Mouse (Mus musculus): ENCODE measurements around the gene Ptprn2. TPM values are rescaled to one million over a fixed set of nuclear protein-coding genes. Genes with fewer than 3 reads are reported as not detected.

Ptprn2 gene
- polyA plus RNA-seq, 1 experiment from 2014 or later, result 24.7 TPM

DNA sequence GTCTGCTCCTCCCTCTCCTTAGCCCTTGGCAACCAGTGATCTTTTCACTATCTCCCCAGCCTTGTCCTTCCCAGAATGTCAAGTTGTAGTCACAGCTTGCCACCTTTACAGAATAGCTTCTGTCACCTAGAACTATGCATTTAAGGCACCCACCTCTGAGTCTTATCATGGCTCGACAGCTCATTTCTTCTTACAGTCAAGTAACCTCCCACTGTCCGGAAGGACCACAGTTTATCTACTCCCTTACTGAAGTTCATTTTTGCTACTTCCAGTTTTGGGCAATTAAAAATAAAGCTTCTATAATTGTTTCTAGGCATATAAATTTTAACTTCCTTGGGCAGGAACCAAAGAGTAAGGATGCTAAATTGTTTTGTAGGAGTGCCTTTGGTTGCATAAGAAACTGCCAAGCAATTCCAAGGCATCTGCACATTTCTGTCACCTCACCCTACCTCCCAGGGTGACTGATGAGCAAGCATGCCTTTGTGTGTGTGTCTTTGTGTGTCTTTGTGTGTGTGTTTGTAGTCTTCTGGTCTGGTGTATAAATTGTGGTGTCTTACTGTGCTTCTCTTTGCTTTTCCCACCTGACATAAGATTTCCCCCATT, 516.1 kb downstream of the Ptprn2 start:
- Histone ChIP-seq H3K27me3 (ENCODE audit: control insufficient read depth, insufficient read depth, low read length) (no peaks in the 10 kb centered on the region), H3K4me3 (ENCODE audit: low read depth, low read length) (no peak overlapping the region), H3K9ac (replicated peaks; ENCODE audit: low read depth, low read length) (no peak overlapping the region), H3K36me3 (ENCODE audit: control insufficient read depth, insufficient read depth, low read length) (no peaks in the 10 kb centered on the region), H3K4me1 (ENCODE audit: control insufficient read depth, insufficient read depth, low read length) (no peaks in the 10 kb centered on the region), H3K27ac (ENCODE audit: low read depth, low read length) (no peak overlapping the region), H3K9me3 (ENCODE audit: control insufficient read depth, low read length) (no peaks in the 10 kb centered on the region), H3K4me2 (ENCODE audit: low read depth, low read length) (no peak overlapping the region)
- no peak for ATAC-seq (ENCODE audit: low read depth)
- WGBS, result 88% methylated on average over 2 of the region's 2 CpGs

DNA sequence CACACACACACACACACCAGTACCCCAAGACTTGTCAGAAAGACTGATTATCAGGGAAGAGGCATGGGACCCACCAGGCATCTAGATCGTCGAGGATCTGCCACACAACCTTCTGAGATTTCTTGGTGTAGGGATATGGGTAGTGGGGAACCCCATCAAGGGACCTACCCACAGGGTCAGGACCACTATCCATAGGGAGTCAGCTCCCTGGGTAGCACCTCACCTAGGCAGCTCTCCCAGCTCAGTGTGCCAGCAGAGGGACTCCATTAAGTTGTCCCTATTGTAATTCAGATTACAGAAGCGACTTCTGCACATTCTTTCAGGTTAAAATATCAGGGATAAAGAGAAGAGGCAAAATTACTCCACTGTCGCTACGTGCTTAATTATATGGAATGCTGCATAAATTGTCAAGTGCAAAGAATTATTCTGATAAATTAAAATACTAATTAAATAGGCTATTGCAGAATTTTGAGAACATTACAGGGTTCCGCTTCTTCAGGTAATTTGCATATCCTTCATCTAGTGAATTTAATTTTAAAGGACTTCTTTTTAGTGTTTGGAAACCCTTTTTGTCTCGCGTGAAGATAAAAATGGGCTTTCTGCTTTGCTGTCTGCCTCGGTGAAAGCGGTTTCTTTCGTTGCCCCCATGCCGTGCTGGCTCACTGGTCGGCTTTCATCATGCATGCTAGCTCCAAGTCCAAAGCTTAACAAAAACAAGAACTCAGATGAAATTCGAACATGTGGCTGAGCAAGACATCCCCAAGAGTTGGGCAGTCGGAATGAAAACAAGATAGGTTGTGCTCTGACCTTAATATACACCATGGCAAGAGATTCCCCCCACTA, 531.5 kb downstream of the Ptprn2 start:
- H3K4me1 ChIP-seq (ENCODE audit: control insufficient read depth, insufficient read depth, low read length), result no peaks in the 10 kb centered on the region
- H3K9me3 ChIP-seq (ENCODE audit: control insufficient read depth, low read length), result no peaks in the 10 kb centered on the region
- no peaks in the 10 kb centered on the region for H3K27me3 ChIP-seq (ENCODE audit: control insufficient read depth, insufficient read depth, low read length)
- WGBS, result 62% methylated on average over 15 of the region's 15 CpGs
- H3K4me3 ChIP-seq (ENCODE audit: low read depth, low read length), result no peak overlapping the region
- no peak overlapping the region for H3K4me2 ChIP-seq (ENCODE audit: low read depth, low read length)
- ATAC-seq (ENCODE audit: low read depth), result no peak
- H3K9ac ChIP-seq (replicated peaks; ENCODE audit: low read depth, low read length), result no peak overlapping the region
- H3K27ac ChIP-seq (ENCODE audit: low read depth, low read length), result no peak overlapping the region
- H3K36me3 ChIP-seq (ENCODE audit: control insufficient read depth, insufficient read depth, low read length), result no peaks in the 10 kb centered on the region

DNA sequence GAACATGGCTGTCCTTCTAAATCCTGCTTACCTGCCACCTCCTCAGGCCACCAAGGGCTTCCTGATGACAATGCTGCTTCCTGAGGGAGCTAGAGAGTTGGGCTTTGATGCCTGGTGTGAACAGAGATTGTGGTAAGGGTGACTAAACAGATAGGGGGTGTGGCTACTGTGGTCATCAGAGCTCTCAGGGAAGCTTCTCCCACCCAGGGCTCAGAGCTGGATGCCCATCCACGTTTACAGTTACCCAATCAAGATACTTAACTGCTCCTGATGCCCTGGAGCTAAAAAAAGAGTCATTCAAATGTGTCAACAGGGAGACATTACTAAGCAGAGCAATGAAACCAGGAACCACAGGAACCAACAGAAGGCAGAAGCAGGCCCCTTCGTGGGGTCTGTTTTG, 532.4 kb downstream of the Ptprn2 start:
- 16% methylated on average over 2 of the region's 2 CpGs for WGBS
- no peak overlapping the region for H3K27ac ChIP-seq (ENCODE audit: low read depth, low read length)
- no peak overlapping the region for H3K4me2 ChIP-seq (ENCODE audit: low read depth, low read length)
- H3K9me3 ChIP-seq (ENCODE audit: control insufficient read depth, low read length), result no peaks in the 10 kb centered on the region
- no peaks in the 10 kb centered on the region for H3K4me1 ChIP-seq (ENCODE audit: control insufficient read depth, insufficient read depth, low read length)
- H3K4me3 ChIP-seq (ENCODE audit: low read depth, low read length), result no peak overlapping the region
- no peaks in the 10 kb centered on the region for H3K27me3 ChIP-seq (ENCODE audit: control insufficient read depth, insufficient read depth, low read length)
- ATAC-seq (ENCODE audit: low read depth), result no peak
- no peaks in the 10 kb centered on the region for H3K36me3 ChIP-seq (ENCODE audit: control insufficient read depth, insufficient read depth, low read length)
- no peak overlapping the region for H3K9ac ChIP-seq (replicated peaks; ENCODE audit: low read depth, low read length)

DNA sequence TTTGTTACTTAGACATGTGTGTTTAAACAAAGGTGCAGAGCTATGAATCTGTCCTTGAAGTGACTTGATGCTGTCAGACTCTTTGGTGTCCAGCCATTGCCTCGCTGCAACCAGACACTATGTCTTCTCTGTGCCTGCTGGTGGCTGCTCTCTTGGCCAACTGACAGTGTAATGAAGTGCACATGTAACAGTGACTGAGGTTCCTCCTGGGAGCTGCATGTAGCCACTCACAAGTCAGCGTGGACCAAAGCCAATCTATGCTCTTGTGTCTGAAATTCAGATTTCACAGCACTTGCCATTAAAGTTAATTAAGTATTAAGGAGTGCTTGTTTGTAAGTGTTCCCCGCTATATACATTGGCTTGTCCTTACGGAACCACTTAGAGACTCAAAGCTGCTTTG, 537.7 kb downstream of the Ptprn2 start:
- no peak overlapping the region for H3K9ac ChIP-seq (replicated peaks; ENCODE audit: low read depth, low read length)
- H3K4me3 ChIP-seq (ENCODE audit: low read depth, low read length), result no peak overlapping the region
- no peaks in the 10 kb centered on the region for H3K27me3 ChIP-seq (ENCODE audit: control insufficient read depth, insufficient read depth, low read length)
- 65% methylated on average over 4 of the region's 4 CpGs for WGBS
- H3K4me1 ChIP-seq (ENCODE audit: control insufficient read depth, insufficient read depth, low read length), result peaks cover under 1% of the 10 kb centered on the region; the same call in 1 of the 2 replicates
- no peak overlapping the region for H3K4me2 ChIP-seq (ENCODE audit: low read depth, low read length)
- peak; percentile 54; the same call in 1 of the 2 replicates for ATAC-seq (ENCODE audit: low read depth)
- no peaks in the 10 kb centered on the region for H3K9me3 ChIP-seq (ENCODE audit: control insufficient read depth, low read length)
- no peak overlapping the region for H3K27ac ChIP-seq (ENCODE audit: low read depth, low read length)
- H3K36me3 ChIP-seq (ENCODE audit: control insufficient read depth, insufficient read depth, low read length), result no peaks in the 10 kb centered on the region

DNA sequence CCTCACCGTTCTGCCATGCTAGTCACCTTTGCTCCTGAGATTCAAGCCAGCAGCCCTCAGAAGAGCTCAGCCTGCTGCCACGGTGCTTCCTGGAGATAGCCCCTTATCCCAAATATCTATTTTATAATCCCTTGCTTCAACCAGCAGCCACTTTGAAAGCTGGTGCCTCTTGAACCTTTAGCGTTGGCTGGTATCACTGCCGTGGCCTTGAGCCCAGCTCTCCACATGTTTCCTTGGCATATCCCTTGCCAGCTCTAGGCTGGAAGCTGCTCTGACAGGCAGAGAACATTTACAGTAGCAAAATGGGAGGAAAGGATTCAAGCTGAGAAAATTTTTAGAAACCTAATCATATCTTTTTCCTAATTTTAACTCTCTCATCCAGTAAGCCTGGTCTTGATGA, 539.4 kb downstream of the Ptprn2 start:
- Histone ChIP-seq H3K4me2 (ENCODE audit: low read depth, low read length) (no peak overlapping the region), H3K4me1 (ENCODE audit: control insufficient read depth, insufficient read depth, low read length) (peaks cover 4% of the 10 kb centered on the region; the same call in 1 of the 2 replicates), H3K27me3 (ENCODE audit: control insufficient read depth, insufficient read depth, low read length) (no peaks in the 10 kb centered on the region), H3K36me3 (ENCODE audit: control insufficient read depth, insufficient read depth, low read length) (no peaks in the 10 kb centered on the region), H3K9me3 (ENCODE audit: control insufficient read depth, low read length) (no peaks in the 10 kb centered on the region), H3K9ac (replicated peaks; ENCODE audit: low read depth, low read length) (no peak overlapping the region), H3K4me3 (ENCODE audit: low read depth, low read length) (no peak overlapping the region), H3K27ac (ENCODE audit: low read depth, low read length) (no peak overlapping the region)
- WGBS, result 87% methylated on average over 4 of the region's 4 CpGs
- no peak for ATAC-seq (ENCODE audit: low read depth)

DNA sequence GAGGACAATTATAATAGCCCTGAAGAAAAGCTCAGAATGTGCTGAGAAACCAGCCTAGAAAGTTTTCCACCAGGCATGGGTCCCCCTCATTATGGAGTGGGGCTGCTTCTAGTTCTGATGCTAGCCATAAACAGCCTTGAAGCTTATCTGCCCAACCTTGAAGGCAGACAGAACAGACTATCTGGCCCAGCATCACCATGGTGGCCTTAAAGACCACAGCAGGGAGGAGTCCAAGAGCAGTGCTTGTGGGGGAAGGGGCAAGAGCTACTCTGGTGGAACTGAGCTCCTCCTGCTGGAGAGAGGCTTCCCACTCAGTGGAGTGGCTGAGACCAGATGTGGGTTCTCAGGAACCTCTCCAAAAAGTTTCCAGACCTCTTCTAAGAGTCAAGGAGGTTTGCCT, 540.2 kb downstream of the Ptprn2 start:
- H3K27ac ChIP-seq (ENCODE audit: low read depth, low read length), result no peak overlapping the region
- H3K4me1 ChIP-seq (ENCODE audit: control insufficient read depth, insufficient read depth, low read length), result peaks cover 4% of the 10 kb centered on the region; the same call in 1 of the 2 replicates
- no peak for ATAC-seq (ENCODE audit: low read depth)
- no peaks in the 10 kb centered on the region for H3K9me3 ChIP-seq (ENCODE audit: control insufficient read depth, low read length)
- no peaks in the 10 kb centered on the region for H3K27me3 ChIP-seq (ENCODE audit: control insufficient read depth, insufficient read depth, low read length)
- no peak overlapping the region for H3K9ac ChIP-seq (replicated peaks; ENCODE audit: low read depth, low read length)
- H3K4me3 ChIP-seq (ENCODE audit: low read depth, low read length), result no peak overlapping the region
- H3K4me2 ChIP-seq (ENCODE audit: low read depth, low read length), result no peak overlapping the region
- H3K36me3 ChIP-seq (ENCODE audit: control insufficient read depth, insufficient read depth, low read length), result no peaks in the 10 kb centered on the region

DNA sequence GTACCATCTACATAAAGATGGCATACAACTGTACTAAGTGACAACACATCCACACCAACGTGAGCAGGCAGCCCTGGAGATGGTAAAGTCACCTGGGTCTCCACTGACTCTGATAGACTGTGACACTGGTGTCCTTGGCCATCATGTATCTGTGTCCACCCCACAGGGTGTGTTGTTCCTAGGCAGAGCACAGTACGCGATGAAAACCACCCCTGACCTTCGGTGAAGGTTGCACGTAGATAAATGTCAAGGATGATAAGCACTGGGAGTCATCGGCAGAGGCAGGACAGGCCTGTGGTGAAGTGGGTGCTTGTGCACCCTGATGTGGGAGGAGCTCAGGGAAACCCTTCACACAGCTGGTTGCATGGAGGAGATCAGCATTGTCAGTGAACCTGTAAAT, 541.8 kb downstream of the Ptprn2 start:
- 93% methylated on average over 6 of the region's 6 CpGs for WGBS
- ATAC-seq (ENCODE audit: low read depth), result no peak
- H3K9me3 ChIP-seq (ENCODE audit: control insufficient read depth, low read length), result no peaks in the 10 kb centered on the region
- H3K36me3 ChIP-seq (ENCODE audit: control insufficient read depth, insufficient read depth, low read length), result no peaks in the 10 kb centered on the region
- H3K27ac ChIP-seq (ENCODE audit: low read depth, low read length), result no peak overlapping the region
- H3K27me3 ChIP-seq (ENCODE audit: control insufficient read depth, insufficient read depth, low read length), result no peaks in the 10 kb centered on the region
- H3K9ac ChIP-seq (replicated peaks; ENCODE audit: low read depth, low read length), result no peak overlapping the region
- H3K4me2 ChIP-seq (ENCODE audit: low read depth, low read length), result no peak overlapping the region
- H3K4me1 ChIP-seq (ENCODE audit: control insufficient read depth, insufficient read depth, low read length), result peaks cover 4% of the 10 kb centered on the region; the same call in 1 of the 2 replicates
- no peak overlapping the region for H3K4me3 ChIP-seq (ENCODE audit: low read depth, low read length)

DNA sequence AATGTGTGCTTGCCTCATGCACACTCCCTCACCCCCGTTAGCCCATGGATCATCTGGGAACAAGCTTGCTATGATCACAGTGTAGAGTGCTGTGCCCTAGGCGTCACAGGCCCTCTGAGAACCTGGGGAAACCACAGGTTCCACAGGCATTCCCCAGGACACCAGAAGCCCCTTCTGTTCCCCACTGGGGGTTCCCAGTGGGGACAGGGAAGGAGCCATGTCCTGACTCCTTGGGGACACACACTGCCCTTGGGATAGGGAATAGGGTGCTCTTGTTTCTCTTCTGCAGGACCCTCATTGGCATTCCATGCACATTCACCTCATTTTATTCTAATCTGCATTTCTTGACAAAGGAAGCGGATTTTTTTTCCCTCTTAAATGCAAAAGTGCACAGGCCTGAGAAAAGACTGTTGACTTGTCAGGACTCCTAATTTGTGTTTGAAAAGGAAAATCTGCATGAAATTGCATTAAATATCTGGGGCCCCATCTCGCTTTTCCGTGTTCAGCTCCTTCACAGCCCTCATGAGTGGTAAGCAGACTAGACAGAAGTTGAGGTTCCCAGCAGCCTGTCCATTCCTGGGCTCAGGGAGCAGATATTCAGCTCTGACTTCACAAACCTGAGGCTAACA, 542.9 kb downstream of the Ptprn2 start:
- H3K9ac ChIP-seq (replicated peaks; ENCODE audit: low read depth, low read length), result no peak overlapping the region
- H3K9me3 ChIP-seq (ENCODE audit: control insufficient read depth, low read length), result no peaks in the 10 kb centered on the region
- no peak overlapping the region for H3K4me2 ChIP-seq (ENCODE audit: low read depth, low read length)
- no peak overlapping the region for H3K27ac ChIP-seq (ENCODE audit: low read depth, low read length)
- H3K4me3 ChIP-seq (ENCODE audit: low read depth, low read length), result no peak overlapping the region
- peaks cover 4% of the 10 kb centered on the region; the same call in 1 of the 2 replicates for H3K4me1 ChIP-seq (ENCODE audit: control insufficient read depth, insufficient read depth, low read length)
- 0 out of 2 replicates have a peak, but pooled peaks have one; percentile 42 for ATAC-seq (ENCODE audit: low read depth)
- H3K36me3 ChIP-seq (ENCODE audit: control insufficient read depth, insufficient read depth, low read length), result no peaks in the 10 kb centered on the region
- H3K27me3 ChIP-seq (ENCODE audit: control insufficient read depth, insufficient read depth, low read length), result no peaks in the 10 kb centered on the region
- WGBS, result 42% methylated on average over 5 of the region's 5 CpGs

DNA sequence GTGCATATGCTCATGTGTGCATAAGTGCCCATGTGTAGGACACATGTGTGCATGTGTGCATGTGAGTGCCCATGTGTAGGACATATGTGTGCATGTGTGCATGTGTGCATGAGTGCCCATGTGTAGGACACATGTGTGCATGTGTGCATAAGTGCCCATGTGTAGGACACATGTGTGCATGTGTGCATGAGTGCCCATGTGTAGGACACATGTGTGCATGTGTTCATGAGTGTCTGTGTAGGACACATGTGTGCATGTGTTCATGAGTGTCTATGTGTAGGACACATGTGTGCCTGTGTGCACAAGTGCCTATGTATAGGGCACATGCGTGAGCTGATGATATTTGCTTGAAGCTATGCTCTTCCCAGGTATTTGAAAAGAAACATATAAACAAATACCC, 547.7 kb downstream of the Ptprn2 start:
- H3K4me1 ChIP-seq (ENCODE audit: control insufficient read depth, insufficient read depth, low read length), result peaks cover 4% of the 10 kb centered on the region; the same call in 1 of the 2 replicates
- H3K27ac ChIP-seq (ENCODE audit: low read depth, low read length), result no peak overlapping the region
- 100% methylated on average over 1 of the region's 1 CpGs for WGBS
- H3K27me3 ChIP-seq (ENCODE audit: control insufficient read depth, insufficient read depth, low read length), result no peaks in the 10 kb centered on the region
- no peak overlapping the region for H3K4me2 ChIP-seq (ENCODE audit: low read depth, low read length)
- no peaks in the 10 kb centered on the region for H3K36me3 ChIP-seq (ENCODE audit: control insufficient read depth, insufficient read depth, low read length)
- no peak overlapping the region for H3K9ac ChIP-seq (replicated peaks; ENCODE audit: low read depth, low read length)
- no peak for ATAC-seq (ENCODE audit: low read depth)
- no peaks in the 10 kb centered on the region for H3K9me3 ChIP-seq (ENCODE audit: control insufficient read depth, low read length)
- no peak overlapping the region for H3K4me3 ChIP-seq (ENCODE audit: low read depth, low read length)

All from neural tube, embryonic 14.5 days (tissue).